Mouse (Mus musculus) liver, embryonic 14.5 days (tissue): ENCODE measurements around the gene Lyrm7.

Source experiments
- CTCF ChIP-seq: IDR thresholded peaks from 2 replicates; pipeline ENCODE4 v1.5.1; 2016; ENCODE audit warnings: antibody characterized with exemption, low read depth, control low read depth
- EP300 ChIP-seq: IDR thresholded peaks from 2 replicates; pipeline ENCODE4 v1.6.1; 2016; ENCODE audit warnings: antibody characterized with exemption, low read depth

DNA sequence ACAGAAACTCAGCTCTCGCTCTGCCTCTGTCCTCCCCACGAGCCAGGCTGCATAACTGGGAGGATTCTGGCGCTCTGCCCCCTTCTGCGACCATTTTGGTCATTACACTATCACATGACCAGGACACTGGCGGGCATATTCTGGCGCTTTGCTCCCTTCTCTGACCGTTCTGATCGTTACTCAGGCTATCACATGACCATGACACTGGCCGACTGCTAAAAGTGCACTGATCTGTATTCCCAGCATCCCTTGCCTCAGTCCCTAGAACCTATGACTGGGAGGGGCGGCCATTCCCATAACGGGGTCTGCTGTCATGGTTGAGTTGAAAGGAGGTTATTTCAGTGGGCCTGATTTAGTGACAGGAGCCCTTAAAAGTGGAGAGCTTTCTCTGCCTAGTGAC lies 64.2 kb downstream of the Lyrm7 start:
- no peak for TF ChIP-seq CTCF
- TF ChIP-seq EP300, result no peak
